Mouse (Mus musculus) kidney, adult 18-20 months (tissue): ENCODE measurements around the gene Gm34302.
A peak's percentile ranks its signal among the peaks of the same experiment; 100 is the strongest.
"Not testable (repeated sequence)": the region's sequence is repeated elsewhere in the genome, so short reads cannot be mapped to it uniquely, and the experiment has no call there.

ENCODE experiments used
- DNase-seq: peaks from one replicate; pipeline ENCODE4 v3.0.0; 2021

Gene Gm34302

GRCm38 (mm10) chr3:63483726-63484125 lies at the start of gene Gm34302:
Gene Gm34302, minus strand, starts transcription at chr3:63483879.
- no peak for DNase-seq

- no peak for DNase-seq
Observed at GRCm38 (mm10) chr3:63531847-63532246, 48.2 kb upstream of the Gm34302 start.

- DNase-seq, result no peak
Observed at GRCm38 (mm10) chr3:63517681-63518080, 34.0 kb upstream of the Gm34302 start.

- not testable (repeated sequence) for DNase-seq
Observed at GRCm38 (mm10) chr3:63516279-63516678, 32.6 kb upstream of the Gm34302 start.

- DNase-seq, result no peak
Observed at GRCm38 (mm10) chr3:63511316-63511715, 27.6 kb upstream of the Gm34302 start.

DNA sequence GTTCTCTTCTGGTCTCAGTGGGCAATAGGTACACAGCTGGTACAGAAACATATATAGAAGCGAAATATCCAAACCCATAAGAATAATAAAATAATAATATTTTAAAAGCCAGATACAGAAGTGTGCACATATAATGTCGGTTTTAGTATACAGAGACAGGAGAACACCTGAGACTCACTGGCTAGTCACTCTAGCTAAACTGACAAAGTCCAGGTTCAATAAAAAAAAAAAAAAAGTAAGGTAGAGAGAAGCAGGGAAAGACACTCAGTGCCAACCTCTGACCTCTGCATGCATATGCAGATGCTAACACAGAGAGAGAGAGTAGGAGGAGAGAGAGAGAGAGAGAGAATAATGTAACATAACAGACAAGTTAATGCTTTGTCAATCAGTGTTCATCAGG lies 25.8 kb upstream of the Gm34302 start:
- DNase-seq, result no peak

DNA sequence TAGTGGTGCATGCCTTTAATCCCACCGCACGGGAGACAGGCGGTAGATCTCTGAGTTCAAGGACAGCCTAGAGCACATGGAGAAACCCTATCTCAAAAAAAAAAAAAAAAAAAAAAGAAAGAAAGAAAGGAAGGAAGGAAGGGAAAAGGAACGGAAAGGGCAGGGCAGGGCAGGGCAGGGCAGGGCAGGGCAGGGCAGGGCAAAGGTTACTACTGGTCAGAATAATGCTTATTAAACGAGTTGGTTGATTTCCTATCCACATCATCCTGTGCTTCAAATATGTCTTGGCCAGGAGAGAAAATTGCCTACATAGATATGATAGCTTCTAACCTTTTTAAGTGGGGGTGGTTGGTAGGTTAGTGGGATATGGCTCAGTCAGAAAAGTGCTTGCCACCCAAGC lies 25.2 kb upstream of the Gm34302 start:
- DNase-seq, result no peak

- DNase-seq, result no peak
Observed at GRCm38 (mm10) chr3:63504433-63504832, 20.8 kb upstream of the Gm34302 start.

DNA sequence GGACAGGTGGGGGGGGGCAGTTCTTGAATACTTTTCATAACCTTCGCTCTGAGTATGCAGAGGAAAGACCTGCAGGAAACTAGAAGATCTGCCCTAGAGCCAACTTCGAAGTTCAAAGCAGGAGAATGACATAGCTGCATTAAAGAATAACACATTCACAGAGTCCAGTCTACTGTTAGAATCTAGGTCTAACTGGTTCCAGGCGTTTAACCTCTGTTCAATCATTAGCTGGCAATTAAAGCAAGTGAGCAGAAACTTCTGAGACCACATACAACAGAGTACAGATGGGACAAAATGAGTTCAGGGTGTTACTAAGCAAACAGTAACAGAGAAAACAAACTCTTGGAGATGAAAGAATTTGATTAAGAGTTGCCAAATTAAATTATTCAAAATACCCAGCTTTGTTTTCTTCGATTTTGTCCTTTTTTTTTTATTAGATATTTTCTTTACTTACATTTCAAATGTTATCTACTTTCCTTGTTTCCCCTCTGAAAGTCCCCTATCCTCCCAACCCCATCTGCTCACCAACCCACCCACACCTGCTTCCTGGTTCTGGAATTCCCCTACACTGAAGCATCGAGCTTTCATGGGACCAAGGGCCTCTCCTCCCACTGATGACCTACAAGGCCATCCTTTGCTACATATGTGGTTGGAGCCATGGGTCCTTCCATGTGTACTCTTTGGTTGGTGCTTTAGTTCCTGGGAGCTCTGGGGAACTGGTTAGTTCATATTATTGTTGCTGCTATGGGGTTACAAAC lies 11.1 kb upstream of the Gm34302 start:
- no peak for DNase-seq

DNA sequence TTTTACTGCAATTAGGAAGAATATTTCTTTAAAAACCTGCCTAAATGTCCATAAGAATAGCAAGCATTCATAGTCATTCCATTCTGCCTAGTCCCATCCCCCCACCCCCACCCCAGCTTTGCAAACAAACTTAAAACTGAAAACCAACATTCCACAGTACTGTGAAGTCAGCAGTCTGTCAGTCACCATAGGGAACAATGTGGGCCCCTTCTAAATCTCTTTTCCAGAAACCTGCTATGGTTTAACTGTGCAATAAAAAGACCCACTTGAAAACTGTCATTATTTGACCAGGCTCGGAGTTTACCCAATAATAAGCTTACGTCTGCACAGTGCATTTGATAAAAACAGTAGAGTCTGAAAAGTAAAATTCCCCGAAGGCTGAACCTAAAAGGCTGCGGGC lies 9.9 kb upstream of the Gm34302 start:
- peak; percentile 15 for DNase-seq

DNA sequence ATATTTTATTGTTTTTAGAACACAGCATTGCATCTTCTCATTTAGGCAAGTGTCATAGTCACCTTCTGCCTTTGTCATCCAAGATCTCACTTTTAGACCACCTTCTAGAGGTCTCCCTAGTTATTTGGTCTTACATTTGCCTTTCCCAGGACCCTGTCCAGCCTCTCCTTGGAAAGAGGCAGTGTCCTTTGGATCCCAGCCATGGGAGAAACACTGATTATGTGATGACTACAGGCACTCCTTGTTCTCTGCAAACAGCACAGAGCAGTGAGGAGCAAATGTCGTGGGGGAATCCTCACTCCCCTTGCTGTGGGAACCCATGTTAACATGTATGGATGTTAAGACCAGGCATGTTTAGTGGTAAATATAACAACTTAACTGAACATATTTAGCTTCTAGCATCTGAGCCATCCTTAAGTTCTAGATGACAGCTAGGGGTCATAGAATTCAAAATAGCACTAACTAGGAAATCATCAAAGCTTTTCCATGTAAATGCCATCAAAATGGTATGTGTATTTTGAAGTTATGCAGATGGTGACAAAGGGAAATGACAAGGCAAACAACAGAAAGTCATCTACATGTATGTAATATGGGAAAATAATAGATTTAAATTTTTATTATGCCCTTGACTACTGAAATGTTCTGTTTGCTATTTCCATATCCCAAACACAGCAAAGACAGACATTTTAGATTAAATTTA lies 43.1 kb downstream of the Gm34302 start:
- no peak for DNase-seq

- no peak for DNase-seq
Observed at GRCm38 (mm10) chr3:63439738-63440137, 43.9 kb downstream of the Gm34302 start.

GRCm38 (mm10) chr3:63438898-63439297 lies 44.8 kb downstream of the Gm34302 start:
- no peak for DNase-seq
